Mouse (Mus musculus): ENCODE data around the gene Tmprss11g. TPM values are rescaled to one million over a fixed set of nuclear protein-coding genes. Genes with fewer than 3 reads are reported as not detected.

Tmprss11g gene
- not detected for total RNA-seq (2023)

GRCm38 (mm10) chr5:86518500-86518899 lies at the start of gene Tmprss11g:
Gene Tmprss11g (minus strand): TSS chr5:86518600.

GRCm38 (mm10) chr5:86468890-86469289 lies 49.5 kb downstream of the Tmprss11g start, which contains the start of gene Tmprss11a:
Gene Tmprss11a (minus strand): TSS chr5:86468990.

Other genes with a start within 250 kb of the Tmprss11g start
- not detected for gene Tmprss11c, start 229.3 kb downstream of the Tmprss11g start, total RNA-seq (2023)
- not detected for gene Tmprss11d, start 145.2 kb downstream of the Tmprss11g start, total RNA-seq (2023)
- not detected for gene Tmprss11a, start 49.6 kb downstream of the Tmprss11g start, total RNA-seq (2023)
- gene Tmprss11f, start 113.8 kb upstream of the Tmprss11g start, total RNA-seq (2023) = not detected
- not detected for gene Tmprss11b, start 157.8 kb upstream of the Tmprss11g start, total RNA-seq (2023)
- gene Tmprss11e, start 227.2 kb upstream of the Tmprss11g start, total RNA-seq (2023) = not detected